Mouse (Mus musculus) liver, embryonic 12.5 days (tissue): ENCODE results near the gene Galnt4. TPM values are rescaled to one million over a fixed set of nuclear protein-coding genes. Genes with fewer than 3 reads are reported as not detected.
"Not testable (repeated sequence)": the region's sequence is repeated elsewhere in the genome, so short reads cannot be mapped to it uniquely, and the experiment has no call there.

ENCODE experiments used
- ATAC-seq: fragments of 200-750 bp; cut with Nextera tagmentation; 2 replicates; pipeline ENCODE4 v1.8.0; 2017; ENCODE audit warnings: moderate number of reproducible peaks, mild to moderate bottlenecking, moderate library complexity
- H3K27ac ChIP-seq: fragments of 300-500 bp; sonication (generic); 2 replicates; pipeline ENCODE4 v1.5.1; 2016; ENCODE audit warnings: mild to moderate bottlenecking
- H3K27me3 ChIP-seq: fragments of 300-500 bp; sonication (generic); replicated peaks from 2 replicates; pipeline ENCODE4 v1.6.1; 2016; ENCODE audit warnings: mild to moderate bottlenecking, moderate library complexity
- H3K36me3 ChIP-seq: fragments of 300-500 bp; sonication (generic); 2 replicates; pipeline ENCODE4 v1.6.1; 2016; ENCODE audit warnings: mild to moderate bottlenecking, moderate library complexity
- H3K4me1 ChIP-seq: fragments of 300-500 bp; sonication (generic); 2 replicates; pipeline ENCODE4 v1.6.1; 2016
- H3K4me2 ChIP-seq: fragments of 300-500 bp; sonication (generic); 2 replicates; pipeline ENCODE4 v1.6.1; 2016; ENCODE audit warnings: mild to moderate bottlenecking, moderate library complexity
- H3K4me3 ChIP-seq: fragments of 300-500 bp; sonication (generic); 2 replicates; pipeline ENCODE4 v1.5.1; 2016; ENCODE audit warnings: mild to moderate bottlenecking, moderate library complexity
- H3K9ac ChIP-seq: fragments of 300-500 bp; sonication (generic); 2 replicates; pipeline ENCODE4 v1.6.1; 2016; ENCODE audit warnings: mild to moderate bottlenecking, moderate library complexity
- H3K9me3 ChIP-seq: fragments of 300-500 bp; sonication (generic); replicated peaks from 2 replicates; pipeline ENCODE4 v1.6.1; 2016; ENCODE audit warnings: mild to moderate bottlenecking, moderate library complexity
- WGBS: fragments of 180-500 bp; shearing (Covaris S2); methylation state at CpG from one replicate; pipeline ENCODE4 v1.1.7; 2016; ENCODE audit not compliant: insufficient replicate concordance; 5-methylcytosine and 5-hydroxymethylcytosine counted together
- polyA plus RNA-seq: library from polyadenylated mRNA; unstranded; fragments of >200 nt; fragmentation: Nextera tagmentation; extraction: Ambion mirVana; gene quantifications from 2 replicates; pipeline ENCODE4 v1.2.1, GENCODE M21; 2016

Gene Galnt4
- polyA plus RNA-seq, 1 experiment from 2014 or later = 4.5 TPM

- 87% methylated on average over 16 of the region's 16 CpGs for WGBS
- H3K4me1 ChIP-seq = 0 out of 2 replicates have a peak, but pooled peaks cover 5% of the 10 kb centered on the region
- no peak for ATAC-seq
- no peak overlapping the region for H3K9ac ChIP-seq
- peaks cover 9% of the 10 kb centered on the region; the same call in 1 of the 2 replicates for H3K36me3 ChIP-seq
- H3K27me3 ChIP-seq = no peaks in the 10 kb centered on the region
- no peak overlapping the region for H3K4me2 ChIP-seq
- H3K9me3 ChIP-seq = no peaks in the 10 kb centered on the region
- H3K27ac ChIP-seq = no peak overlapping the region
- H3K4me3 ChIP-seq = no peak overlapping the region
Measured at GRCm38 (mm10) chr10:99133321-99133875, 25.4 kb downstream of the Galnt4 start.

GRCm38 (mm10) chr10:99136337-99136736 lies 28.4 kb downstream of the Galnt4 start:
- no peaks in the 10 kb centered on the region for H3K4me1 ChIP-seq
- H3K4me3 ChIP-seq = no peak overlapping the region
- H3K4me2 ChIP-seq = no peak overlapping the region
- no peak for ATAC-seq
- no peak overlapping the region for H3K27ac ChIP-seq
- no peaks in the 10 kb centered on the region for H3K27me3 ChIP-seq
- H3K36me3 ChIP-seq = peaks cover 8% of the 10 kb centered on the region
- WGBS = 80% methylated on average over 5 of the region's 5 CpGs
- H3K9ac ChIP-seq = no peak overlapping the region
- H3K9me3 ChIP-seq = no peaks in the 10 kb centered on the region

GRCm38 (mm10) chr10:99145611-99146010 lies 37.7 kb downstream of the Galnt4 start:
- no peak overlapping the region for H3K27ac ChIP-seq
- H3K9ac ChIP-seq = no peak overlapping the region
- H3K4me3 ChIP-seq = no peak overlapping the region
- H3K27me3 ChIP-seq = no peaks in the 10 kb centered on the region
- peaks cover 1% of the 10 kb centered on the region; the same call in 1 of the 2 replicates for H3K4me1 ChIP-seq
- WGBS = 75% methylated on average over 8 of the region's 8 CpGs
- H3K4me2 ChIP-seq = no peak overlapping the region
- no peak for ATAC-seq
- no peaks in the 10 kb centered on the region for H3K9me3 ChIP-seq
- H3K36me3 ChIP-seq = peaks cover 18% of the 10 kb centered on the region

- no peak overlapping the region for H3K9ac ChIP-seq
- no peaks in the 10 kb centered on the region for H3K9me3 ChIP-seq
- H3K27me3 ChIP-seq = no peaks in the 10 kb centered on the region
- H3K4me3 ChIP-seq = no peak overlapping the region
- H3K4me1 ChIP-seq = peaks cover 11% of the 10 kb centered on the region
- WGBS = 74% methylated on average over 8 of the region's 8 CpGs
- no peak overlapping the region for H3K4me2 ChIP-seq
- H3K36me3 ChIP-seq = peaks cover 15% of the 10 kb centered on the region
- ATAC-seq = no peak
- no peak overlapping the region for H3K27ac ChIP-seq
Measured at GRCm38 (mm10) chr10:99146596-99146995, 38.6 kb downstream of the Galnt4 start.

GRCm38 (mm10) chr10:99150016-99150415 lies 42.1 kb downstream of the Galnt4 start:
- Histone ChIP-seq H3K4me2 (no peak overlapping the region), H3K27ac (no peak overlapping the region), H3K4me3 (no peak overlapping the region), H3K27me3 (no peaks in the 10 kb centered on the region), H3K9ac (no peak overlapping the region), H3K36me3 (peaks cover 12% of the 10 kb centered on the region), H3K9me3 (no peaks in the 10 kb centered on the region), H3K4me1 (peaks cover 17% of the 10 kb centered on the region)
- ATAC-seq = 0 out of 2 replicates have a peak, but pooled peaks have one; percentile 3
- 83% methylated on average over 6 of the region's 6 CpGs for WGBS

GRCm38 (mm10) chr10:99151580-99151979 lies 43.6 kb downstream of the Galnt4 start:
- no peaks in the 10 kb centered on the region for H3K27me3 ChIP-seq
- H3K27ac ChIP-seq = peak overlapping the region; percentile 45; the same call in 1 of the 2 replicates
- H3K4me1 ChIP-seq = peaks cover 17% of the 10 kb centered on the region
- H3K9ac ChIP-seq = no peak overlapping the region
- peak; percentile 86 for ATAC-seq
- 80% methylated on average over 1 of the region's 1 CpGs for WGBS
- no peak overlapping the region for H3K4me3 ChIP-seq
- H3K9me3 ChIP-seq = no peaks in the 10 kb centered on the region
- H3K4me2 ChIP-seq = peak overlapping the region; percentile 41
- peaks cover 14% of the 10 kb centered on the region for H3K36me3 ChIP-seq

GRCm38 (mm10) chr10:99152063-99152462 lies 44.1 kb downstream of the Galnt4 start:
- H3K9ac ChIP-seq = no peak overlapping the region
- no peak overlapping the region for H3K4me2 ChIP-seq
- peak; percentile 58; the same call in 1 of the 2 replicates for ATAC-seq
- 84% methylated on average over 6 of the region's 6 CpGs for WGBS
- no peaks in the 10 kb centered on the region for H3K9me3 ChIP-seq
- H3K36me3 ChIP-seq = peaks cover 18% of the 10 kb centered on the region
- H3K27me3 ChIP-seq = no peaks in the 10 kb centered on the region
- H3K4me1 ChIP-seq = peaks cover 17% of the 10 kb centered on the region
- H3K4me3 ChIP-seq = no peak overlapping the region
- no peak overlapping the region for H3K27ac ChIP-seq

GRCm38 (mm10) chr10:99154635-99155034 lies 46.7 kb downstream of the Galnt4 start:
- Histone ChIP-seq H3K36me3 (peaks cover 11% of the 10 kb centered on the region), H3K4me1 (peaks cover 17% of the 10 kb centered on the region), H3K9ac (no peak overlapping the region), H3K4me3 (no peak overlapping the region), H3K27me3 (no peaks in the 10 kb centered on the region), H3K9me3 (no peaks in the 10 kb centered on the region), H3K4me2 (no peak overlapping the region), H3K27ac (peak overlapping the region; percentile 48; the same call in 1 of the 2 replicates)
- ATAC-seq = no peak
- WGBS = 76% methylated on average over 8 of the region's 8 CpGs

- H3K9me3 ChIP-seq = no peaks in the 10 kb centered on the region
- WGBS = 84% methylated on average over 5 of the region's 5 CpGs
- no peaks in the 10 kb centered on the region for H3K27me3 ChIP-seq
- H3K4me2 ChIP-seq = no peak overlapping the region
- no peak overlapping the region for H3K9ac ChIP-seq
- H3K4me1 ChIP-seq = peaks cover 3% of the 10 kb centered on the region
- no peak overlapping the region for H3K27ac ChIP-seq
- no peak overlapping the region for H3K4me3 ChIP-seq
- peaks cover 12% of the 10 kb centered on the region; the same call in 1 of the 2 replicates for H3K36me3 ChIP-seq
- no peak for ATAC-seq
Measured at GRCm38 (mm10) chr10:99156808-99157207, 48.8 kb downstream of the Galnt4 start.

- H3K4me3 ChIP-seq, H3K9ac ChIP-seq, H3K27ac ChIP-seq, H3K4me2 ChIP-seq, ATAC-seq, H3K9me3 ChIP-seq, H3K4me1 ChIP-seq, H3K27me3 ChIP-seq: not testable (repeated sequence)
- WGBS = 82% methylated on average over 10 of the region's 10 CpGs
- peaks cover 15% of the 10 kb centered on the region; the same call in 1 of the 2 replicates for H3K36me3 ChIP-seq
Measured at GRCm38 (mm10) chr10:99157697-99158096, 49.7 kb downstream of the Galnt4 start.

GRCm38 (mm10) chr10:99161987-99162582 lies 54.1 kb downstream of the Galnt4 start:
- Histone ChIP-seq H3K27ac (no peak overlapping the region), H3K4me3 (no peak overlapping the region), H3K9ac (no peak overlapping the region), H3K36me3 (peaks cover 9% of the 10 kb centered on the region; the same call in 1 of the 2 replicates), H3K4me1 (no peaks in the 10 kb centered on the region), H3K4me2 (no peak overlapping the region), H3K27me3 (no peaks in the 10 kb centered on the region), H3K9me3 (no peaks in the 10 kb centered on the region)
- 38% methylated on average over 8 of the region's 8 CpGs for WGBS
- ATAC-seq = no peak
